Mouse (Mus musculus) myocyte (in vitro differentiated cells): ENCODE data around the gene Tenm4. TPM values are rescaled to one million over a fixed set of nuclear protein-coding genes. Genes with fewer than 3 reads are reported as not detected.

Experiments used
- H3K27me3 ChIP-seq: one replicate; pipeline ENCODE4 v1.6.1; 2011; ENCODE audit not compliant: control insufficient read depth, insufficient read depth, insufficient read length
- H3K36me3 ChIP-seq: one replicate; pipeline ENCODE4 v1.6.1; 2011; ENCODE audit not compliant: control insufficient read depth, insufficient read depth
- H3K4me2 ChIP-seq: one replicate; pipeline ENCODE4 v1.6.1; 2011; ENCODE audit warnings: low read depth, control low read depth
- H3K4me3 ChIP-seq: one replicate; pipeline ENCODE4 v1.5.1; 2011; ENCODE audit warnings: mild to moderate bottlenecking, control low read depth, moderate library complexity
- H3K79me2 ChIP-seq: one replicate; pipeline ENCODE4 v1.6.1; 2011; ENCODE audit not compliant: control insufficient read depth, insufficient read depth
- H3ac ChIP-seq: one replicate; pipeline ENCODE4 v1.6.1; 2011; ENCODE audit not compliant: control insufficient read depth, insufficient read length
- CEBPB ChIP-seq: IDR thresholded peaks from 2 replicates; pipeline ENCODE4 v1.6.1; 2011; ENCODE audit warnings: mild to moderate bottlenecking, moderate library complexity; ENCODE audit not compliant: poor library complexity, insufficient read depth, severe bottlenecking
- E2F4 ChIP-seq: IDR thresholded peaks from one replicate; pipeline ENCODE4 v1.6.1; 2011; ENCODE audit warnings: mild to moderate bottlenecking, control low read depth, moderate library complexity; ENCODE audit not compliant: insufficient read depth
- MAX ChIP-seq: IDR thresholded peaks from one replicate; pipeline ENCODE4 v1.6.1; 2011; ENCODE audit warnings: low read depth, mild to moderate bottlenecking, control low read depth
- MYOD1 ChIP-seq, 3 experiments: IDR thresholded peaks; one replicate each; pipeline ENCODE4 v1.6.1; 2011; ENCODE audit warnings: control low read depth in 2 of 3, low read depth in 2 of 3, mild to moderate bottlenecking in 2 of 3, moderate library complexity in 1 of 3; ENCODE audit not compliant: insufficient read length in 2 of 3, control insufficient read depth in 1 of 3
- MYOG ChIP-seq, 3 experiments: IDR thresholded peaks; one replicate each; pipeline ENCODE4 v1.6.1; 2011; ENCODE audit warnings: control low read depth in 2 of 3, low read depth in 2 of 3, mild to moderate bottlenecking in 2 of 3; ENCODE audit not compliant: insufficient read length in 2 of 3, control insufficient read depth in 1 of 3, insufficient read depth in 1 of 3
- POLR2A ChIP-seq: IDR thresholded peaks from one replicate; pipeline ENCODE4 v1.6.1; 2011; ENCODE audit warnings: low read depth, mild to moderate bottlenecking, control low read depth, moderate library complexity; ENCODE audit not compliant: insufficient read length
- POLR2AphosphoS2 ChIP-seq: IDR thresholded peaks from one replicate; pipeline ENCODE4 v1.6.1; 2011; ENCODE audit warnings: low read depth, control low read depth; ENCODE audit not compliant: insufficient read length
- REST ChIP-seq: IDR thresholded peaks from one replicate; pipeline ENCODE4 v1.6.1; 2011; ENCODE audit warnings: mild to moderate bottlenecking, control low read depth, moderate library complexity; ENCODE audit not compliant: insufficient read depth, insufficient read length
- SRF ChIP-seq: IDR thresholded peaks from one replicate; pipeline ENCODE4 v1.6.1; 2011; ENCODE audit warnings: low read depth; ENCODE audit not compliant: control insufficient read depth, insufficient read length
- TCF12 ChIP-seq: IDR thresholded peaks from one replicate; pipeline ENCODE4 v1.6.1; 2011; ENCODE audit warnings: mild to moderate bottlenecking, control low read depth; ENCODE audit not compliant: poor library complexity, insufficient read depth, severe bottlenecking
- TCF3 ChIP-seq: IDR thresholded peaks from one replicate; pipeline ENCODE4 v1.6.1; 2011; ENCODE audit warnings: low read depth, control low read depth; ENCODE audit not compliant: insufficient read length
- USF1 ChIP-seq: IDR thresholded peaks from one replicate; pipeline ENCODE4 v1.6.1; 2011; ENCODE audit warnings: low read depth, mild to moderate bottlenecking, control low read depth, moderate library complexity
- polyA plus RNA-seq: library from polyadenylated mRNA; unstranded; fragments of >200 nt; fragmentation: generic; extraction: Trizol; gene quantifications from one replicate; pipeline ENCODE4 v1.2.1, GENCODE M21; 2012; ENCODE audit warnings: missing spikeins

The Tenm4 gene
- polyA plus RNA-seq, 1 experiment: 10.9 TPM

DNA sequence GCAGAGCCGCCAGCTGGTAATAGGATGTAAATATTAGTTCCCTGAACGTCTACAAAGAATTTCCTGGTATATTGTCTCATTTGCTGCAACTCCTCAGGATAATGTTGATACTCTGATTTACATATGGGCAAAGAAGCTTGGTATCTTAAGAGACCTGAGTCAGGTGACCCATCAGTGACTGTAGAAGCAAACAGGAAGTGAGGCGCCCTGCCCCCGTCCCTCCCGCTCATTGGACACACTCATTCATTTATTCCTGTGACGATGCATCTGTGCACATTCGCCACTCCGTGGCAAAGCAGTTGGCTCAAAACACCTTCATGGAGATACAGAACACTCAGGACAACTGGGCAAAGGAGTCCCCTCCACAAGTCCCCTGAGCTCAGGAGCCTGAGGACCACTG, 699.4 kb downstream of the Tenm4 start:
- Histone ChIP-seq H3ac (no peak overlapping the region), H3K4me2 (no peak overlapping the region), H3K79me2 (no peaks in the 10 kb centered on the region), H3K27me3 (no peaks in the 10 kb centered on the region), H3K36me3 (no peaks in the 10 kb centered on the region), H3K4me3 (no peak overlapping the region)
- TF ChIP-seq TCF3: no peak
- no peak for TF ChIP-seq MYOD1 (IDR thresholded peaks at IDR 0.05; ENCODE audit: control insufficient read depth in 1 of 3, insufficient read length in 2 of 3, low read depth in 2 of 3)
- no peak for TF ChIP-seq USF1
- TF ChIP-seq E2F4: no peak
- TF ChIP-seq MYOG (IDR thresholded peaks at IDR 0.05; ENCODE audit: control insufficient read depth in 1 of 3, insufficient read depth in 1 of 3, insufficient read length in 2 of 3, low read depth in 2 of 3): no peak
- no peak for TF ChIP-seq MAX
- TF ChIP-seq SRF: no peak
- TF ChIP-seq POLR2AphosphoS2: no peak
- TF ChIP-seq CEBPB: no peak
- TF ChIP-seq POLR2A: no peak
- TF ChIP-seq REST: no peak
- TF ChIP-seq TCF12: no peak

DNA sequence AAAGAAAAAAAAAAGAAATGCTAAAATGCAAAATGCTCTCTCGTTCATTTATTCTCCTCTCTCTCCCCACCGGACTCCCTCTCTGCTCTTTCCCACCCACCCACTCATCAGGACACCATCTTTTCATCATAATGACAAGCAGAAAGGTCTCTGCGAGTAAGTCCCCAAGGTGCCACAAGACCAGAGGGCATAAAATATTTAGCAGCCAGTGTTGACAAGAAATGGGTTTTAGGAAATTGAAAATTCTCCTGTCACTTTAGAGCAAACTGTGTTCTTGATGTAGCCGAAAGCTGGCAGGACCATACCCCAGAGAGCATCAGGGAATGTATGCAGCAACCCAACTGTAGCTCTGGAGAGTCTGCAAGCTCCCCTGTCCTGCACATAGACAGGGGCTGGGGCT, 700.0 kb downstream of the Tenm4 start:
- TF ChIP-seq MAX (no peak), CEBPB (no peak), REST (no peak), E2F4 (no peak)
- Histone ChIP-seq H3K36me3 (no peaks in the 10 kb centered on the region), H3ac (no peak overlapping the region), H3K27me3 (no peaks in the 10 kb centered on the region), H3K4me2 (no peak overlapping the region), H3K4me3 (no peak overlapping the region), H3K79me2 (no peaks in the 10 kb centered on the region)

DNA sequence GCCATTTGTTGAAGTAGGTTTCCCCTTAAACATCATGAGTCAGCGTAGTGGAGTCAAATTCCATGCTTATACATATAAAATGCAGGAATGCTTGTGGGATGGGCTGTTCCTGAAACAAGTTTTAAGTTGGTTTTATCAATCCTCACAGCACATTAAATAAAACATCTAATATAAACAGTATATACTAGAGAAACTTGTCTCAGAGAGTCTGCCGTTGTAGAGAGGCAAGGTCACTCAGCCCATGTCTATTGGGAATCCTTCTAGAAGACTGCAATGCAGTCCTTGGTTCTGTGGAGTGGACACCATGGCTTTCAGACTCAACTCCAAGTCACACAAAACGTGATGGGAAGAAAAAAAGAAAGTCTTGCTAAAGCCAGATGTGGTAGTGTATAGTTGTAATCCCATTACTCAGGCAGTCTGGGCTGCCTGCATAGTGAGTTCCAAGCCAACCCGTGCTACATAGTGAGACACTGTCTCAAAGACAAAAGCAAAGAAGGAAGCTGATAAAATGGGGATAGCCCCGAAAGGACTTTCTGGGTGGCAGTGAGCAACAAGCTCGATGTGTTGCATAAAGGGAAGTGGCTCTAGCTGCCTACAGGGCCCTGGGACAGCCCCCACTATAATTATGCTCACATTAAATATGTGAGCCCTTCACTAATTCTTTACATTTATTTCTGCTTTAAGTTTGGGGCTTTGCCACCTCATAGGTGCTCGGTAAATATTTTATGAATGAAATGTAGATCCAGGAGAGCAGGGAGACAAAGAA, 707.6 kb downstream of the Tenm4 start:
- H3K36me3 ChIP-seq: no peaks in the 10 kb centered on the region
- H3K79me2 ChIP-seq: no peaks in the 10 kb centered on the region
- no peak overlapping the region for H3K4me2 ChIP-seq
- TF ChIP-seq USF1 (no peak), REST (no peak), MYOG (IDR thresholded peaks at IDR 0.05; ENCODE audit: control insufficient read depth in 1 of 3, insufficient read depth in 1 of 3, insufficient read length in 2 of 3, low read depth in 2 of 3) (no peak), MYOD1 (IDR thresholded peaks at IDR 0.05; ENCODE audit: control insufficient read depth in 1 of 3, insufficient read length in 2 of 3, low read depth in 2 of 3) (no peak), SRF (no peak), POLR2A (no peak), MAX (no peak), TCF12 (no peak), CEBPB (no peak), E2F4 (no peak), TCF3 (no peak), POLR2AphosphoS2 (no peak)
- no peak overlapping the region for H3ac ChIP-seq
- no peak overlapping the region for H3K4me3 ChIP-seq
- no peaks in the 10 kb centered on the region for H3K27me3 ChIP-seq

DNA sequence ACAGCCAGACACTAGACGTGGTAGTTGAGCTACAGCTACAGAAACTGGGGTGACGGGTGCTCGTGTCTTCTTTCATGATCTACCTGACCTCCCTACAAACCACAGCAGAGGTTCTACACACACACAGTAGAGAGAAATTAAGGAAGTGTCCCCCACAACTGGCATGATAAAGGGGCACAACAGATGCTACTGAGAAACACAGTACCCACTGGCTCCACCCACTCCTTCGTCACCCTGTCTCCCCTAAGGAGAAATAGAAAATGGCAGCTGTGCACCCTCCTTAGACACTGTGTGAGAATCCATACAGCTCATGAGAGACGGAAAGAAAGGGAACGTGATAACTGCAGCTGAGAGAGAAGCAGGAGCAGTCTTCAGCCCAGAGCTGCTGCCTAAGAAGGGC, 708.5 kb downstream of the Tenm4 start:
- TF ChIP-seq TCF3 (no peak), MYOD1 (IDR thresholded peaks at IDR 0.05; ENCODE audit: control insufficient read depth in 1 of 3, insufficient read length in 2 of 3, low read depth in 2 of 3) (no peak), MAX (no peak), USF1 (no peak), E2F4 (no peak), POLR2AphosphoS2 (no peak), REST (no peak), CEBPB (no peak), MYOG (IDR thresholded peaks at IDR 0.05; ENCODE audit: control insufficient read depth in 1 of 3, insufficient read depth in 1 of 3, insufficient read length in 2 of 3, low read depth in 2 of 3) (no peak), TCF12 (no peak), POLR2A (no peak)
- no peak overlapping the region for H3K4me3 ChIP-seq
- no peaks in the 10 kb centered on the region for H3K27me3 ChIP-seq
- H3K79me2 ChIP-seq: no peaks in the 10 kb centered on the region
- H3K36me3 ChIP-seq: no peaks in the 10 kb centered on the region
- no peak overlapping the region for H3ac ChIP-seq
- no peak overlapping the region for H3K4me2 ChIP-seq

DNA sequence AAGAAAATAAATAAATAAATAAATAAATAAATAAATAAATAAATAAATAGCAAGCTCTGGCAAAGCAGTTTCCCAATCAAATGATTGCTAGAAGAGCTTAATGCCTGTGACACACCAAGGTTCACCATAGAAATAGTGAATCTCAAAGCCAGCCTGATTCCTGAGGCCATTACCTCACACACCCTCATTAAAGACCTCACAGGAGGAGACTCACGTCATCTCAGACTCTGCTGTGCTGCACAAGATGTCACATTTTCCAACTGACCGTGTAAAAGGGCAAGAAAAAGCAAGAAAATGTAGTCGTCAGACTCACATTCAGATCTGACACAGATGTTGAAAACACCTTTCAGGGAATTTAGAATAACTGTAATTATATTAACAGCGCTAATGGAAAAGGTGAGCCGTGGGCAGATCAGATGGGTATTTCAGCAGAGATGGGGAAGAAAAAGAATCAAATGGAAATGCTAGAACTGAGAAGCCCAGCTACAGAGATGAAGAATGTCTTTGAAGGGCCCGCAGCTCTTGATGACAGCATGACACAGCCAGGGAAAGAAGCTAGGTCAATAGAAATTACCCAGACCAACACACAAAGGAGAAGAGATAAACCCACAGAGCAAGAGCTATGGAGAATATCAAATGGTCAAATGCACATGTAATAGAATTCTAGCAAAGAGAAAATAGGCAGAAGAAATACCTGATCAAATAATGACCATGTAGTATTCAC, 709.3 kb downstream of the Tenm4 start:
- H3K36me3 ChIP-seq: no peaks in the 10 kb centered on the region
- no peaks in the 10 kb centered on the region for H3K79me2 ChIP-seq
- H3K4me2 ChIP-seq: no peak overlapping the region
- H3K4me3 ChIP-seq: no peak overlapping the region
- H3K27me3 ChIP-seq: no peaks in the 10 kb centered on the region
- no peak for TF ChIP-seq POLR2A
- no peak for TF ChIP-seq MAX
- TF ChIP-seq POLR2AphosphoS2: no peak
- no peak for TF ChIP-seq MYOD1 (IDR thresholded peaks at IDR 0.05; ENCODE audit: control insufficient read depth in 1 of 3, insufficient read length in 2 of 3, low read depth in 2 of 3)
- no peak for TF ChIP-seq SRF
- no peak overlapping the region for H3ac ChIP-seq
